In the genomic region with DNA sequence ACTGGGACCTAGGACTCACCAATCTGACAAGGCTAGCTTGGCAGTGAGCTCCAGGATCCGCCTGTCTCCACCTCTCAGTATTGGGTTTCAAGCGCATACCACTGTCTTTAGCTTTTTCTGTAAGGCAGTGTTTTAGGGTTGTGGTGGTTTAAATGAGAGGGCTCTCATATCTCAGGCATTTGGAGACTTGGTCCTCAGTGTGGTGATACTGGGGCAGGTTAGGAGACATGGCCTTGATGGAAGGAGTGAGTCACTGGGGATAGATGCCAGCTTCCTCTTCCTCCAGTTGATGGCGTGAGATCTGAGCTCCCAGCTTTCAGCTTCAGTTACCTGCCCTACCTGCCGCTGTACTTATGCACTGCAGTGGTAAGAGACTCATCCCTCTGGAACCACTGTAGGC, we compare ENCODE assay signal across 25 mouse cellular contexts. TPM values are rescaled to one million over a fixed set of nuclear protein-coding genes. Genes with fewer than 3 reads are reported as not detected.
DNase-seq lines count a peak whose midpoint lies in the region; ATAC-seq and TF ChIP-seq lines count a peak whose summit lies in the region.
"Had no signal": no experiment of that assay in that cellular context is flagged by ENCODE, and none has a peak within 500 bp of the region (broad histone marks: within the 10 kb centered on the region; RNA-seq: fewer than 3 reads in every experiment).

No protein-coding gene starts in this region.

- in situ Hi-C loops in CH12.LX (cut with MboI; ENCODE audit: low pct_ligation_motif_present, low pct_unique_long_range_greater_than_20kb, low sequenced_read_pairs) = no loop called here

- no peaks in the 10 kb centered on the region for H3K4me1 ChIP-seq in heart, embryonic 10.5 days
- peaks cover 0 to 14% of the 10 kb centered on the region in 2 experiments; a peak in 2 of 4 replicates for H3K4me1 ChIP-seq in CH12.LX (ENCODE audit: control insufficient read depth in 1 of 2, insufficient read depth in 2 of 2)
- H3K4me1 ChIP-seq in intestine, postnatal 0 days (replicated peaks; ENCODE audit: control insufficient read depth, insufficient read depth, low read length) = no peaks in the 10 kb centered on the region
- H3K4me1 ChIP-seq: embryonic facial prominence, embryonic 10.5 days; embryonic facial prominence, embryonic 12.5 days; forebrain, embryonic 13.5 days; forebrain, embryonic 15.5 days had no signal

- no peaks in the 10 kb centered on the region for H3K79me2 ChIP-seq in CH12.LX (replicated peaks; ENCODE audit: control insufficient read depth, extremely low read depth, insufficient read depth, poor library complexity, severe bottlenecking)

- no peak for TF ChIP-seq CTCF in CH12.LX (conservative IDR thresholded peaks at IDR 0.05 in 1 of 2, IDR thresholded peaks at IDR 0.05 in 1 of 2; ENCODE audit: low read depth in 2 of 2, low read length in 2 of 2)
- TF ChIP-seq CTCF in intestine, postnatal 0 days (IDR thresholded peaks at IDR 0.05; ENCODE audit: low read depth) = no peak

- no peak for TF ChIP-seq POLR2A in CH12.LX (IDR thresholded peaks at IDR 0.05; ENCODE audit: low read depth, low read length)

- H3K9ac ChIP-seq in CH12.LX (ENCODE audit: insufficient read depth, low read depth) = no peak overlapping the region
- no peak overlapping the region for H3K9ac ChIP-seq in intestine, postnatal 0 days (ENCODE audit: low read depth, low read length)
- H3K9ac ChIP-seq: embryonic facial prominence, embryonic 12.5 days; forebrain, embryonic 13.5 days; forebrain, embryonic 15.5 days; forebrain, postnatal 0 days had no signal

- no peaks in the 10 kb centered on the region for H3K9me3 ChIP-seq in heart, embryonic 10.5 days
- H3K9me3 ChIP-seq in CH12.LX (replicated peaks; ENCODE audit: low read length) = no peaks in the 10 kb centered on the region
- no peaks in the 10 kb centered on the region for H3K9me3 ChIP-seq in intestine, postnatal 0 days (ENCODE audit: control insufficient read depth)
- H3K9me3 ChIP-seq: embryonic facial prominence, embryonic 10.5 days; embryonic facial prominence, embryonic 12.5 days; forebrain, embryonic 13.5 days; forebrain, embryonic 15.5 days had no signal

- no peak overlapping the region for H3K4me3 ChIP-seq in heart, embryonic 10.5 days
- no peak overlapping the region for H3K4me3 ChIP-seq in CH12.LX (replicated peaks in 1 of 3; ENCODE audit: low read depth in 2 of 3, low read length in 2 of 3, poor library complexity in 1 of 3)
- H3K4me3 ChIP-seq in intestine, postnatal 0 days (ENCODE audit: low read depth, low read length) = no peak overlapping the region
- H3K4me3 ChIP-seq: embryonic facial prominence, embryonic 10.5 days; embryonic facial prominence, embryonic 12.5 days; forebrain, embryonic 13.5 days; forebrain, embryonic 15.5 days had no signal

- H3K36me3 ChIP-seq in heart, embryonic 10.5 days = no peaks in the 10 kb centered on the region
- peaks cover 0 to 36% of the 10 kb centered on the region in 2 experiments for H3K36me3 ChIP-seq in CH12.LX (replicated peaks in 1 of 2; ENCODE audit: control insufficient read depth in 1 of 2, insufficient read depth in 1 of 2, low read length in 1 of 2)
- peaks cover 7% of the 10 kb centered on the region; the same call in 1 of the 2 replicates for H3K36me3 ChIP-seq in intestine, postnatal 0 days (ENCODE audit: control insufficient read depth, insufficient read depth)
- H3K36me3 ChIP-seq: embryonic facial prominence, embryonic 10.5 days; embryonic facial prominence, embryonic 12.5 days; forebrain, embryonic 15.5 days had no signal

- TF ChIP-seq EP300 in CH12.LX (IDR thresholded peaks at IDR 0.05; ENCODE audit: low read length) = no peak

- TF ChIP-seq RAD21 in CH12.LX (IDR thresholded peaks at IDR 0.05; ENCODE audit: low read depth, low read length) = no peak

- DNase-seq in adrenal gland, adult 2 months = peak; percentile 38
- no peak for DNase-seq in adrenal gland, postnatal 25 days
- DNase-seq in heart, adult 11 months = peak; percentile 69
- no peak for DNase-seq in heart, embryonic 10.5 days (ENCODE audit: low spot score)
- DNase-seq in 416B (ENCODE audit: low read depth) = peak; percentile 62
- DNase-seq in CH12.LX (ENCODE audit: extremely low read depth) = no peak
- no peak for DNase-seq in lung, postnatal 14 days
- DNase-seq: adrenal gland, postnatal 10 days; cerebellum, adult 11 months; cerebellum, adult 18-20 months; cerebellum, adult 8-10 months; cerebellum, adult 9-11 months; cerebellum, postnatal 14 days; cerebellum, postnatal 36 days; forebrain, postnatal 0 days had no signal

- peaks cover 5% of the 10 kb centered on the region; the same call in 1 of the 2 replicates for H3K27me3 ChIP-seq in heart, embryonic 10.5 days (ENCODE audit: insufficient read depth, poor library complexity, severe bottlenecking)
- no peaks in the 10 kb centered on the region for H3K27me3 ChIP-seq in CH12.LX (replicated peaks)
- no peaks in the 10 kb centered on the region for H3K27me3 ChIP-seq in intestine, postnatal 0 days (replicated peaks; ENCODE audit: control insufficient read depth, insufficient read depth, low read length)
- H3K27me3 ChIP-seq: embryonic facial prominence, embryonic 12.5 days; forebrain, embryonic 13.5 days; forebrain, embryonic 15.5 days had no signal

- 75% methylated on average over 4 of the region's 4 CpGs for WGBS in heart, embryonic 10.5 days
- WGBS in intestine, postnatal 0 days = 89% methylated on average over 4 of the region's 4 CpGs

- H3K27ac ChIP-seq in heart, embryonic 10.5 days = no peak overlapping the region
- H3K27ac ChIP-seq in CH12.LX (ENCODE audit: insufficient read depth, low read depth) = no peak overlapping the region
- no peak overlapping the region for H3K27ac ChIP-seq in intestine, postnatal 0 days (ENCODE audit: low read depth, low read length)
- H3K27ac ChIP-seq: embryonic facial prominence, embryonic 10.5 days; embryonic facial prominence, embryonic 12.5 days; forebrain, embryonic 13.5 days; forebrain, embryonic 15.5 days had no signal

- no peak overlapping the region for H3K4me2 ChIP-seq in CH12.LX (ENCODE audit: insufficient read depth, low read depth, poor library complexity, severe bottlenecking)
- no peak overlapping the region for H3K4me2 ChIP-seq in intestine, postnatal 0 days (replicated peaks; ENCODE audit: low read depth)
- H3K4me2 ChIP-seq: embryonic facial prominence, embryonic 12.5 days; forebrain, embryonic 13.5 days; forebrain, embryonic 15.5 days had no signal

- no peak for ATAC-seq in intestine, postnatal 0 days
- ATAC-seq: CD4-positive, CD25-positive, alpha-beta regulatory T cell, adult 4 months; forebrain, embryonic 13.5 days; forebrain, embryonic 15.5 days; forebrain, postnatal 0 days had no signal

- dilution Hi-C loops in CH12.LX (cut with MboI; ENCODE audit: extremely low pct_ligation_motif_present, extremely low pct_unique_long_range_greater_than_20kb, low sequenced_read_pairs) = no loop called here

TF ChIP-seq in CH12.LX, 34 proteins besides CTCF, POLR2A, EP300 and RAD21 (continues in another document):
- TF ChIP-seq JUND (conservative IDR thresholded peaks at IDR 0.05; ENCODE audit: low read depth, low read length) (peak; percentile 27; the same call in 1 of the 2 replicates), HCFC1 (IDR thresholded peaks at IDR 0.05; ENCODE audit: low read depth, low read length) (no peak)

RNA-seq across cellular contexts. Expression of a gene that starts 7.4 kb away (rescaled TPM):
- 10 to 100 TPM; 55.3 to 71.1 TPM for total RNA-seq in adrenal gland, adult 2 months (2021)
- 80.1 and 92.0 TPM in 2 replicates for polyA plus RNA-seq in adrenal gland, adult 2 months (2012; rRNA removed)
- 83.8 and 111 TPM in 2 replicates for total RNA-seq in adrenal gland, postnatal 25 days (2021)
- 8.9 TPM in 2 replicates for polyA plus RNA-seq in heart, embryonic 10.5 days (2016; fragmentation: Nextera tagmentation; extraction: Ambion mirVana)
- total RNA-seq in CH12.LX (2012; rRNA removed) (13.1 and 18.6 TPM in 2 replicates), CH12.LX (2014; rRNA removed) (9.7 and 11.9 TPM in 2 replicates)
- polyA plus RNA-seq in CH12.LX (2012; ENCODE audit: insufficient read length, low read depth) = 12.2 and 18.5 TPM in 2 replicates
- polyA plus RNA-seq in intestine, postnatal 0 days (2015; fragmentation: Nextera tagmentation; extraction: Ambion mirVana) = 61.8 and 62.9 TPM in 2 replicates

RNA-seq across cellular contexts. Expression of a gene that starts 22.7 kb away (rescaled TPM):
- 10 to 100 TPM in 1 of 2 experiments, 1 to 10 TPM in 1; 6.6 to 14.1 TPM for total RNA-seq in adrenal gland, adult 2 months (2021)
- 12.9 and 17.9 TPM in 2 replicates for polyA plus RNA-seq in adrenal gland, adult 2 months (2012; rRNA removed)
- total RNA-seq in adrenal gland, postnatal 25 days (2021) = 9.4 and 12.7 TPM in 2 replicates
- polyA plus RNA-seq in heart, embryonic 10.5 days (2016; fragmentation: Nextera tagmentation; extraction: Ambion mirVana) = not detected in 2 replicates
- total RNA-seq in CH12.LX (2012; rRNA removed) (not detected in 2 replicates), CH12.LX (2014; rRNA removed) (not detected in 2 replicates)
- polyA plus RNA-seq in CH12.LX (2012; ENCODE audit: insufficient read length, low read depth) = not detected in 2 replicates
- 1.7 and 1.9 TPM in 2 replicates for polyA plus RNA-seq in intestine, postnatal 0 days (2015; fragmentation: Nextera tagmentation; extraction: Ambion mirVana)
- total RNA-seq: common myeloid progenitor, adult 5-6 weeks; MEL had no signal
- polyA plus RNA-seq: CD4-positive, CD25-positive, alpha-beta regulatory T cell, adult 4 months; embryonic facial prominence, embryonic 10.5 days; embryonic facial prominence, embryonic 12.5 days; embryonic facial prominence, embryonic 14.5 days; forebrain, embryonic 11.5 days; forebrain, embryonic 13.5 days had no signal

RNA-seq across cellular contexts. Expression of a gene that starts 25.8 kb away (rescaled TPM):
- 1 to 10 TPM; 3.8 to 4.4 TPM for total RNA-seq in adrenal gland, adult 2 months (2021)
- 0.18 and 0.21 TPM in 2 replicates for polyA plus RNA-seq in adrenal gland, adult 2 months (2012; rRNA removed)
- 4.1 and 7.2 TPM in 2 replicates for total RNA-seq in adrenal gland, postnatal 25 days (2021)
- 7.7 and 7.8 TPM in 2 replicates for polyA plus RNA-seq in heart, embryonic 10.5 days (2016; fragmentation: Nextera tagmentation; extraction: Ambion mirVana)
- total RNA-seq in CH12.LX (2012; rRNA removed) = 9.7 and 12.9 TPM in 2 replicates
- 27.8 and 31.5 TPM in 2 replicates for total RNA-seq in CH12.LX (2014; rRNA removed)
- polyA plus RNA-seq in CH12.LX (2012; ENCODE audit: insufficient read length, low read depth) = 12.4 and 13.6 TPM in 2 replicates
- 4.9 and 5.3 TPM in 2 replicates for polyA plus RNA-seq in intestine, postnatal 0 days (2015; fragmentation: Nextera tagmentation; extraction: Ambion mirVana)

RNA-seq across cellular contexts. Expression of a gene that starts 48.4 kb away (rescaled TPM):
- 1 to 10 TPM; 7.4 to 8.4 TPM for total RNA-seq in adrenal gland, adult 2 months (2021)
- polyA plus RNA-seq in adrenal gland, adult 2 months (2012; rRNA removed) = 0.33 and 0.43 TPM in 2 replicates
- total RNA-seq in adrenal gland, postnatal 25 days (2021) = 11.2 and 12.6 TPM in 2 replicates
- polyA plus RNA-seq in heart, embryonic 10.5 days (2016; fragmentation: Nextera tagmentation; extraction: Ambion mirVana) = 4.7 and 5.3 TPM in 2 replicates
- total RNA-seq in CH12.LX (2012; rRNA removed) (3.4 and 3.5 TPM in 2 replicates), CH12.LX (2014; rRNA removed) (5.8 and 6.4 TPM in 2 replicates)
- polyA plus RNA-seq in CH12.LX (2012; ENCODE audit: insufficient read length, low read depth) = 8.6 and 10.4 TPM in 2 replicates
- 2.9 and 3.0 TPM in 2 replicates for polyA plus RNA-seq in intestine, postnatal 0 days (2015; fragmentation: Nextera tagmentation; extraction: Ambion mirVana)
- total RNA-seq: MEL had no signal

RNA-seq across cellular contexts. Expression of a gene that starts 53.1 kb away (rescaled TPM):
- 10 to 100 TPM in 1 of 2 experiments, 1 to 10 TPM in 1; 8.8 to 11.3 TPM for total RNA-seq in adrenal gland, adult 2 months (2021)
- 1.1 and 1.5 TPM in 2 replicates for polyA plus RNA-seq in adrenal gland, adult 2 months (2012; rRNA removed)
- 10.6 and 10.8 TPM in 2 replicates for total RNA-seq in adrenal gland, postnatal 25 days (2021)
- polyA plus RNA-seq in heart, embryonic 10.5 days (2016; fragmentation: Nextera tagmentation; extraction: Ambion mirVana) = 8.6 and 8.9 TPM in 2 replicates
- total RNA-seq in CH12.LX (2012; rRNA removed) = 4.2 and 4.5 TPM in 2 replicates
- total RNA-seq in CH12.LX (2014; rRNA removed) = 5.7 TPM in 2 replicates
- polyA plus RNA-seq in CH12.LX (2012; ENCODE audit: insufficient read length, low read depth) = 4.3 and 5.5 TPM in 2 replicates
- 4.7 and 4.9 TPM in 2 replicates for polyA plus RNA-seq in intestine, postnatal 0 days (2015; fragmentation: Nextera tagmentation; extraction: Ambion mirVana)

Comparison
In these comparisons a context has a peak if more than half of its experiments do, and no peak if none do; other contexts are left out.
1. DNase-seq: peak in adrenal gland, adult 2 months (single experiment), heart, adult 11 months (single experiment) and 416B (single experiment); none in adrenal gland, postnatal 25 days (single experiment), heart, embryonic 10.5 days (single experiment), CH12.LX (single experiment) and lung, postnatal 14 days (single experiment).